Mouse (Mus musculus) right cerebral cortex, postnatal 4 days (tissue): Measurements from ENCODE around the gene Deup1.

ENCODE experiments used
- DNase-seq: peaks from one replicate; pipeline ENCODE4 v3.0.0-alpha.2; 2022

Deup1 gene

DNA sequence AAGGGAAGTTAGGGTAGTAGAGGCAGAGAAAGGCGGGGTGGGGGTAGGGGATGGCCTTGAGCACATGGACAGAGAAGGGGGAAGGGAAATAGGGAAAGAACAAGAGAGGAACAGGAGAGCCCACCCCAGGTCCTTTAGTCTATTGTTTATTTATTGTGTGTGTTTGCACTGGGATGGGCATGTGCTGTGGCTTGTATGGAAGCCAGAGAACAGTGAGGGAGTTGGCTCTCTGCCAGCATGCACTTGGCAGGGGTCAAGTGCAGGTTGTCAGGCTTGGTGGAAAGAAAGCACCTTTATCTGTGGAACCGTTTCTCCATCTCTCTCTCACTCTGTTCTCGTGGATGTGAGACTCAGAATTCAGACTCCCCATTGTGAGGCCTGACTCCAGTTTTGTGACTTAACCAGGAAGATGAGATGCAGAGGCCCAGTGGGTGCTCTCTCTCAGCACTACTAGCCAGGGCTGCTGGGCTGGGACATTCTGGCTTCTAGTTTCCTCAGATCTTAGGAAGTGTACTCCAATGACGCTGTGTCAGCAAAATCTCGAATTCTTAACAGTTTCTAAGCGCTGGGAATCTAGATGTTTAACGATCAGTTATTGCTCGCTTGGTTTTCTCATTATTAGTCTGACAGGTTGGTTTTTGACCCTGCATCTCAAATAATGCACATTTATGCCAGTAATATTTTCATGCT lies 98.3 kb downstream of the Deup1 start:
- no peak for DNase-seq

DNA sequence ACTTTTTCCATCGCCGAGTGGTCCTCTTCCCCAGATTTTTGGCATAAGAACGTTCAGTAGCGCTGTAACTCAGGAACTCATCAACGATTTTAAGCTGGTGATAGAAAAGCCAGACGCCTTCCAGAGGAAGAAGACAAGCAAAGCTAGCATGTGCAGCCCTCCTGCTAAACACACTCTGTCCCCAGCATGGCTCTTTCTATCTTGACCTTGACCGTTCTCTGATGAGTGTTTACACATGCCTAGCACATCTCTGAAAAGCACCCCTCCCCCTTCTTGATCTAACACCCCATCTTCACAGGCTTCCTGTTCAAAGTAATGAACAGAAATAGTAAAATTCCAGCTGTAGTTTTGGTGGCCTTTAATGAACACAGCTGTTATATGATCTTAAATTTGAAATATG lies 99.4 kb downstream of the Deup1 start:
- DNase-seq, result no peak

DNA sequence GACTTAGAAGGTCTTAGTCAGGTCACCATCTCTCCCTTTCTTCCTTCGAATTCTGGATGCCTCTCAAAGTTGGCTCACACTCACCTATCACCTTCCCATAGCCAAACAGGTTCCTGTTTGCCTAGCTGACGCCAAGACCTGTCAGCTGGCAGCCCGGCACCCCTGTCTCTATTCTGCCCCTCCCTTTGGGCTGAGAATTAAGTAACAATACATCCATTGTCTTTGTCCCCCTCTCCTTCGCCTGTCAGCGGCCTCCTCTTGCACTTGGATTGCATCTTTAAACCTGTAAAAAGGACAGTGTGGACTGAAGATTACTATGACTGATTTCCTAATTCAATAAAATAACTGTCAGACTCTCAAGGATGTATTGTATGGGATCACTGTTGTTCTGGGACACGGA lies 99.9 kb downstream of the Deup1 start:
- DNase-seq, result no peak

DNA sequence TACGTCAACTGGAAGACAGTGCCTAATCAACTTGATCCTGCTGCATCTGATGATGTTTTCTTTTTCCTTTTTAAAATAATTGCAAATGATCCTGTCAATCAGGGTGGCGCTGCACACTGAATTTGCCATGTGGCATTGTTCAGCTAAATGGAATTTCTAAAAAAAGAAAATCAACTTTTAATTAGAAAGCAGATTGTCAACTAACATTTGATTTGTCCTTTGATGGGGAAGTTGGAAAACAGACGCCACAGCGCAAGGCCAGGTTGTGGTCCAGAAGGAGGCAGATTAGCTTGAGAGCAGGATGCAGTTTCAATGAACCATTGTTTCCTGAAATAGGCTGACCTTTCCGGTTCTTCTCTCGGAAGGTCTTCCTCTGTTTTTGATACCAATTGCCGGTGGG lies 101.2 kb downstream of the Deup1 start:
- no peak for DNase-seq

DNA sequence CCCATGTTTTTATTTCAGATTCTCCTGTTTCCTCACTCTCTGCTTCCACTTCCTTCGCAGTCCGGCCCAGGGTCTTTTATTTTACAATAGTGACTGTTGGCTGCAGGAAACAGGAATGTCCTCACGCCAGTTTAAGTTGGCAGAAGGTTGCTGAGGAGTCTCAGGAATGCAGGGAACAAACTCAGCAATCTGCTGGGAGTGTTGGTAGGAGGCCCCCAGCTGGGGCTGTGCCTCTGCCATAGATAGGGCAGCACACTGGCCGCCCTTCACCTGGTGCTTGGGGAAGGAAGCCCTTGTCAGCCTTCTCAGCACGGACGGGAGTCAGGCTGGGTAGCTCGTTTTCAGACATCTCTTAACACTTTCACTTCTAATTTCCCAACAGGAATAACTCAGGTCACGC lies 102.5 kb downstream of the Deup1 start:
- DNase-seq, result no peak

DNA sequence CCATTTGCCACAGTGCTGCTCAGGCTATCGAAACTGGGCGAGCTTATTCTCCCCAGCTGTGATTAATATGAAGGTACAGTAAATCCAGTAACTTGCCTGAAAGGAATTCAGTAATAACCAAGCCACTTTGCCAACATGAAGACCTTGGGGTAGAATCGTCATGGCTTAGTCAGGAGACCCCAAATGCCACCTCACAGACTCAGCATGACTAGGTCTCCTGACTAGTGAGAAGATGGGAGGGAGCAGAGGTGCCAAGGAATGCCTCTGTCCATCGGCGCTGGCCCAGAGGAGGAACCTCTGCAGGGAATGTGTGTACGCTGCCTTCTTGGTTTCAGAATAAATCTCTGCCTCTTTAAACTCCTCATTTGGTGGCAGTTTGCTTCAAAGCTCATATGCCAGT lies 104.1 kb downstream of the Deup1 start:
- no peak for DNase-seq

DNA sequence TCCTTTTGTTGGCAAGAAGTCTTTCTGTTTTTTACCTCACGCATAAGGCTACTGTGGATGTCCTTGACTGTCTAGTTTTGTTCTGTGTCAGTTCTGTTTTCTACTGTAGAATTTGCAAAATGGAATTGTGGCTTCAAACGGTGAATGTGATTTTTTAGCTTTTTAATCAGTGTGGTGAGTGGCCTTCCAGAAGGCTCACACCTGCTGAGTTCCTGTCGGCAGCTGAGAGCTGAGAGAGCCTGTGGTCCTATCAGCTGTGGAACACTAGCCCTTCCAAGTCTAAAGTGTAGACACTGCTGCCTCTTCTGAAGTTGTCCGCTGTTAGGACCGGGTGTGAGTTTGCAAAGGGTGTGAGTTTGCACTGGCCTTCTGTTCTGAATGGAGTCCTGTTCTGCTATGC lies 104.8 kb downstream of the Deup1 start:
- DNase-seq, result no peak

DNA sequence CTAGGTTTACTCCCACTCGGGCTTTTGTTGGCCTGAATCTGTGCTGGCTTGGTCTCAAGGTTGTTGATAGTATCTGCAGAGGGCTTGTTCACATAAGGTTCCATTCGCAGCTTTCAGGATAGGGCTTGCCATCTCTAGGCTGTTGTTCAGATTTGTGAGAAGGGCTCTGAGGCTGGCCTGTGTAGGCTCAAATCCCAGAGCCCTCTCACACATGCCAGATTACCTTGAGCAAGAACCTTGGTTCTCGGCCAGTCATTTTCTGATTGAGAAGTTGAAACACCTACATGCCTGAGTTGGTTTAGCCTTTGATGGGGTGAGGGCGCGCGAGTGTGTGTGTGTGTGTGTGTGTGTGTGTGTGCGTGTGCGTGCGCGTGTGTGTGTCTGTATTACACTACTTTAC lies 105.4 kb downstream of the Deup1 start:
- DNase-seq, result no peak

DNA sequence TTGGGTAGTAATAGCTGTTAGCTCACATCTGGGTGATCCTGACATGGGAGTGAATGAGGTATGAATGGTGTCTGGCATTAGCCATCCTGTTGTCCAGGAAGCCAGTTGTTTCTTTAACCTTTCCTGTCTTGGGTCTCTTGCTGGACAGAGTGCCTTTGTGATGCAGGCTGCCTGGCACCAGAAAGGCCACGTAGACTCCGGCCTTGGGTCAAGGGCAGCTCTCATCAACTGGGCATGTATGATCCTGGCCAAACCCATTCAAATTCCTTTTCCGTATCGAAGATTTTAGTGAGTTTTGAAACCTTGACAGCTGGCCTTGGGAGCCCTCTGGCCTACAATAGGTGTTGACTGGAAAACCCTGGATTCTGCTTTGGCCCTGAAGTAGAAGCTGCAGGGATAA lies 109.8 kb downstream of the Deup1 start:
- DNase-seq, result no peak

DNA sequence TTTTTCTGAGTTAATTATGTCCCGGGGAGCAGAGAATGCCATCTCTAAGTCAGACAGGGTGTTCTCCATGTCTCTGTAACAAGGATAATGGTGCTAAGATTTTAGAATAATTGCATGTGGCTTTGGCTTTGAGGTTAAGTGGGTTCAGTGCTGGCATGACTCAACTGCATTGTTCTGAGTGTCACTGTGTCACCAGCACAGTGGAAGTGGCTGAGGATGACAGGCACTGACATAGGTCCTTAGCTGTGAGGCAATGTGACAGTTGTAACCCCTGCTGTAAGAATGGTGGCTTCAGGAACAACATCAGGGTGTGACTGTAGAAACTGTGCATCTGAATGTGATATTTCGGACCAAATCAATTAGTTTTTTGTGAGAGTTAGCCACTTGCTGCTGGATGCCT lies 111.7 kb downstream of the Deup1 start:
- DNase-seq, result no peak

DNA sequence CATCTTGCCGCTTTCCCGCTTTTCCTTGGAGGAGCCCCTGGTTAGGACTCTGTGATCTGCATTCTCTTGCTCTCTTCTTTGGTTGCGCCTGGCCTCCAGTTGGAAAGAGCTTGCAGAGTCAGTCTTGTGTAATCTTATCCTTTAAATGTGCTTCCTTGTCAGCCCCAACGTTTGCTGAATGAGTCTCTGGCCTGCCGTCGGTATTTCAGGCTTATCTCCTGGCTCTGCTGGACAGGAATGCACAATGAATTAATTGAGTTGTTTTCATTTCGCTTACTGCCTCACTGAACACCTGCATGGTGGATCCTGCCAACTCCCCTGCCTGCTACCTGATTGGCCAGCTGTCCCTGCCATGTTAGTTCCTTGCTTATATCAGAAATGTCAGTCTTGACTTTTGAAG lies 114.8 kb downstream of the Deup1 start:
- DNase-seq, result no peak

DNA sequence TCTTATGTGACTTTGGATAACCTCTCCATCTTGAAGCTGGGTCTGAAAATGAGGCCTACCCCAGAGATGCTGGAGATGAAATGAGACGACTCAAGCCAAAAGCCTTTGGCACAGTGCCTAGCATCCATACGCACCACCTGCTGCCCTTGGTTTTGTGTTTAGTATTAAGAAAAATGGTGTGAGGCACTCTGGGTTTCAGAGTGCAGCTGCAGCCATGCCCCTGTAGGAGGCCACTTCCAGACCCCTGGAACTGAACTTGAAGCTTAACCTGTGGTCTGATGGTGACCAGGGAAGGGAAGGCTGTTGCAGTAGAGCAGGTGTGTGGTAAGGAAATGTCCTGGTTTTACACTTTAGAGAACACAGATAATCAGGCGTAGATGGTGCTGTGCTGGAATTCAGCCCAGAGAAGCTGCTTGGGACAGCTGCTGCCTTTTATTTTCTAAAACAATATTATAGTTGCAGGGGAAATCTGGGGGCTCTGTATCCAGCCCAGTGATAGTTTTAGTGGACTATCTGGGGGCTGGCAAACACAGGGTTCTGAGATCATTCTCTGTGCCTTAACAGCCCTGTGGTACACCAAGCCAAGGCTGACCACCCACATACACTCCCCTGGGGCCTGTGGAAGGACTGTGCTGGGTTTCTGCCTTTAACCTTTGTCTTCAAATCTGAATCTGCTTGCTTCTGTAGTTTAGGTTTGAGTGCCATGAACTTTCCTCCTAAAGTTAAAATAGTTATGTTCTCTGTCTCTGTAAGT lies 117.0 kb downstream of the Deup1 start:
- no peak for DNase-seq
